Mouse (Mus musculus): ENCODE data around the gene Pcnp.

GRCm38 (mm10) chr16:56061995-56062594 is 32.6 kb upstream of the Pcnp start:
- TF ChIP-seq USF2 (IDR thresholded peaks at IDR 0.05; ENCODE audit: borderline replicate concordance in 1 of 2, insufficient read depth in 1 of 2, low read depth in 1 of 2, low read length in 2 of 2) (no peak), POLR2AphosphoS2 (IDR thresholded peaks at IDR 0.05; ENCODE audit: low read length) (no peak), POLR2A (IDR thresholded peaks at IDR 0.05; ENCODE audit: control insufficient read depth in 1 of 2, insufficient read depth in 1 of 2, low read depth in 1 of 2, low read length in 2 of 2, poor library complexity in 1 of 2) (0 out of 4 replicates have a peak, but pooled peaks of 1 of the 2 experiments have one; percentile 27), BHLHE40 (IDR thresholded peaks at IDR 0.05; ENCODE audit: borderline replicate concordance, low read depth, low read length) (no peak), GABPA (IDR thresholded peaks at IDR 0.05; ENCODE audit: low read depth, low read length) (no peak), SMC3 (IDR thresholded peaks at IDR 0.05; ENCODE audit: low read depth, low read length) (no peak), CHD2 (IDR thresholded peaks at IDR 0.05; ENCODE audit: low read length) (no peak), ZNF384 (IDR thresholded peaks at IDR 0.05; ENCODE audit: low read depth, low read length) (no peak), POLR2AphosphoS5 (IDR thresholded peaks at IDR 0.05; ENCODE audit: borderline replicate concordance, low read depth, low read length) (no peak), CTCF (IDR thresholded peaks at IDR 0.05 in 2 of 3, conservative IDR thresholded peaks at IDR 0.05 in 1 of 3; ENCODE audit: control insufficient read depth in 1 of 3, insufficient read depth in 1 of 3, low read depth in 2 of 3, low read length in 3 of 3, poor library complexity in 1 of 3, severe bottlenecking in 1 of 3) (no peak)

Measured in MEL (cell line).